Mouse (Mus musculus) 3T3-L1 (cell line): ENCODE results near the gene Zfp593.

ENCODE experiments used
- DNase-seq: peaks from one replicate; pipeline ENCODE4 v3.0.0-alpha.2; 2015; ENCODE audit warnings: low read depth, low spot score

Zfp593 gene

DNA sequence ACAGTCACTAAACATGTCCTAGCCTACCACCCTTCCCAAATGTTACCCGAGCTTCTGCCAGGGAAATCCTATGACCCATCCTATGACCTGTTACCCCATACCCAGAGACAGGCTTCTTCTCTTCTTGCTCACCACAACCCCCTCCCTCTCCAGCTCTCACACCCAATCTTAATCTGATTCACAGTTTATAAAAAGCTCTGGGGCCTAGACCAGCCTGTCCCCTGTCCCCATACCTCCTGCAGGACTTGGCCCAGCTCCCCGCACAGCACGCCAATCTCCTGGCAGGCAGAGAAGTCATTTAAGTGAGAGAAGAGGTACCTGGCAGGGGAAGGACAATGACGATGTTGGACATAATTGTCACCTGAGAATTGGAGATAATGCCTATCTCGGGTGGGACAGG is 10.5 kb downstream of the Zfp593 start:
- DNase-seq = no peak

DNA sequence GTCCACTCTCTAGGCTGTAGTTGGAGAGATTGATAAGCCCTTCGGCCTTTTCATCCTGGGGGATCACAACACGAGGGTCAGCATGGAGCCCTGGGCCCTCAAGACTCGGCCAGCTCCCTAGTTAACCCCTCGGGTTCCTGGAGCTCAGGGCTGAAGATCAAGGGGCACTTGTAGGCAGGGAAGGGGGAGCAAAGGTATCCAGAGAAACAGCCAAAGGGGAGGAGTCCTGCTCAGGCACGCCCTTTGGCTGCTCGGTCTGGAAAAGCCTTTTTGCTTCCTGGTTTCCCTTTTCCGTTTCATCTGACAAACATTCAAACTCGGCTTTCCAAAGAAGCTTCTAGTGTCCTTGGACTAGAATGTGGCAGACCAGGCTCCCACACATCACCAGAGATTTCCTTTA is 15.0 kb downstream of the Zfp593 start:
- no peak for DNase-seq

DNA sequence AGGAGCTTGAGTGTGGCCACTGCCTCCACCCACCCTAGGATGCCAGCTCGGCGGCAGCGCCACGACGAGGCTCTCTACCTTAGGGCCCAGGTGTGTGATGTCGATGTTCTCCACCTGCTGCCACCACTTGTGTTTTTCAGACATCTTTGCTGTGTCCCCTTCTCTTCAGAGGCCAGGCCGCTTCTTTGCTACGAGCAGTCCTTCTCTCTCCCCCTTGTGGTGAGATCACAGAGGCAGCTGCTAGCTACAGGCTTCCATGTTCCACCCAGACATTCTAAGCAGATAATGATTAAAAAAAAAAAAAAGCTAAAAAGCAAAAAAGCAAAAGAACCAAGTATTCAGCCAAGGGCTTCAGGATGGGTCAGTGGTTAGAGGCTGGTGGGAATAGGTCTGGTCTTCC is 18.2 kb downstream of the Zfp593 start, which contains the start of gene Catsper4:
Gene Catsper4 (minus strand): TSS at position 190 of the 400 bp plus-strand sequence.
- DNase-seq = no peak

DNA sequence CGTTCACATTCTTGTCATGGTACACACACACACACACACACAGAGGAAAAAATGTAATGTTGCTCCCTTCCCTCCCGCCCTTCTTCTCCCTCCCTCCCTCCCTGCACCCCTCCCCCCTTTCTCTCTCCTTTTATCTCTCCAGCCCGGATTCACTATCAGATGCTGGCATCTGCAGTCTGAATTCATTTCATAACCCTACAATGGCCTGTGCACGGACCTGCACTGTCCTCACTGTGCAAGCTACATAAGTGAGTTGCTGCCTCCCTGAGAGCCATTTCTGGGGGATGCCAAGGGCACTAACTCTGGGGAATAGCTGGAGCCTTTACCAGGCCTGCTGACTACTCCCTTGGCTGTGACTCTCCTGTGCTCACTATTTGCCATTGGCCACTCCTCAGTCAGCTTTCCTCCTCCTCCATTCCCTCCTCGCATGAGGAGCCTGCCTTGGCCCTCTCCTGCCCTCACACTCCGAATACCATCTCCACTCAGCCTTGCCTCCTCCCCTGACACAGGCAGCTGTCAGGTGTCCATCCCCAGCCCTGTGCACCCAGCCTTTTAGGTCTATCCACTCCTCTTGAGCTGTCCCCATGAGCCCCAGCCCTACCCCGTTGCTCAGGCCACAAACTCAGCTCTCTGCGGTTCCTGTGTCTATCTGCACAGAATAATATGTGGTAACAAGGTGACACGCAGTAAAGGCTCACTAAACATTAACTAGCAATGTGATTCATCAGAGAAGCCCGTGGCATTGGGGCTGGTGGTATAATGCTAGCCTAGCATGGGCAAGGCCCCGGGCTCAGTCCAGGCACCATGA is 22.4 kb downstream of the Zfp593 start:
- DNase-seq = no peak

DNA sequence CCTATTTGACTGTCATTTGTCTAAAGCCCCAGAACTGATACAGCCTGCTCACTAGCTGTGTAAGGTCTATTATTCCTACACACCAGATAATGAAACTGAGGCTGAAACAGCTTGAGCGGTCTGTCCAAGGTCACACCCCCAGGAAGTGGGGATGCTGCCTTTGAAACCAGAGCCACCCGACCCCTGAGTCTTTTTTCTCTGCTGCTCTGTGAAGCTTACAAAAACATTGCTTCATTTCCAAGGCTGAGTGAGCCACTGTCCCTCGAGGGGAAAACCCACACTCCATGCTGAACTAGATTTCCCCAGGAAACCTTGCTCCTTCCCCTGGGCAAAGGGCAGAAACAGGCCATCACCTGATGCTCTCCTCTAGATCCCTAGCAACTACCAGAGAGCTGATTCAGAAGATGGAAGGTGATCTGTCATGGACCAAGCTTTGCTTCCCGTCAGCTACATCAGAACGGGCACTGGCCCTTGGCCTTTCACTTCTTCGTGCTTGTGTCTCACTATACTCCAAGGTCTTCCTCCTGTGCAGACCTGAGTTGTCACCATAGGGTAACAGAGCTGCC is 38.8 kb downstream of the Zfp593 start:
- no peak for DNase-seq

DNA sequence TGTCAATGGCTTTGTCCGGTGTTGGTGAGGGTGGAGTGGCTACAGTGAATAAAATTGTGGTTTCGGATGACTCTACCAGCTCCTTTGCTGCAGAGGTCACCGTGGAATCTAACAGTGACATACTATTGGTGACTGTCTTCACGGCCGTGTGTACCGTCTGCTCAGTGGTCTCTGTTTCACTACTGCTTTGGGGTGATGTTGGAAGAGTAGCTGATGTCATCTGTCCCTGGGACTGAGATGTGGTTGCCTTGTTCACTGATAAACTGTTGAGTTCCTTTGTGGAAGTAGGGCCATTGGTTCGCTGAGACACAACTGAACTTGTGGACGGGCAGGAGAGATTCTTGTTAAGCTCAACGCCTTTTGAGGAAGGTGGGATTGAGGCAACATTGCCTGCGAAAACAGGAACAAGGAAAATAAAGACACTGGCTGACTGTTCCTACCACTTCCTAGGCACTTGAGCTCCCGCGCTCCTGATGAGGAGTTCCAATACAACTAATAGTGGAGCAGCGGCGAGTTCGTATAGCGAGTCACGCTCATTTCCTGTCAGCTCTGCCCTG is 42.0 kb downstream of the Zfp593 start:
- DNase-seq = no peak

DNA sequence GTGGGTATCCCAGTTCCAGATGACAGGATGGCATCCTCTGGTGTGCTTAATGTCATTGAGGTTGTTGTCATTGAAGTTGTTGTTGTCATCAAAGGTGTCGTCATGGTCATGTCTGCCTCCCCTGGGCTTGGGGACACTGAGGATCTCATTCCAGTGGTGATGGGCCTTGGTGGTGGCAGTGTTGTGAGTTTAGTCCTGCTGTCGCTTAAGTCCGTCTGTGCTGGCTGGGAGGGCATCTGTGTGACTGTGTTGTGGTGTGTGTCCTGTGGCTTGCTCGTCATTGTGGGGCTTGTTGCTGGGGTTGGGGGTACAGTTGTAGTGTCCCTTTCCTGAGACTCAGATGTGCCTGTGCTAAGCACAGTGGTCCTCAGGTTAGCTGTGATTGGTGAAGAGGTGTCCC is 42.5 kb downstream of the Zfp593 start, which contains the start of gene Gm7534:
Gene Gm7534 (minus strand): TSS at position 101 of the 400 bp plus-strand sequence.
- no peak for DNase-seq

DNA sequence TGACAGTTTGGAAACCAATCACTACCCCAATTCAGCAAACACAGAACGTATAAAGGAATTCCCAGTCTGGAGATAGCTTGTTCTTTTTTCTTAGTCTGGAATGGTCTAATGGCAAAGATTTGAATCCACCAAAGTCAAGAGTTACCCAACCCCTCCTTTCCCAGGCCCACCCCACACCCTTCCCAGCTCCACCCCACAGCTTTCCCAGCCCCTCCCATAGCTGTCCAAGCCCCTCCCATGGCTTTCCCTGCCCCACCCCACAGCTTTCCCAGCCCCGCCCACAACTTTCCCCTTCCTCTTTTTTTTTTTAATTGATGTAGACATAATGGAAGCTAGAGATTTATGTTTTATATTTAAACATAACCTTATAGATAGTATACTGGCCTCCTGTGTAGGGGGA is 46.0 kb downstream of the Zfp593 start:
- no peak for DNase-seq
